Mouse (Mus musculus) liver, embryonic 13.5 days (tissue): ENCODE data around the gene Kansl2. TPM values are rescaled to one million over a fixed set of nuclear protein-coding genes. Genes with fewer than 3 reads are reported as not detected.

Experiments
- ATAC-seq: fragments of 200-750 bp; cut with Nextera tagmentation; 2 replicates; pipeline ENCODE4 v1.8.0; 2017; ENCODE audit warnings: low read depth, mild to moderate bottlenecking, moderate number of reproducible peaks, moderate library complexity
- DNase-seq: peaks from one replicate; pipeline ENCODE4 v3.0.0; 2022
- H3K27ac ChIP-seq: fragments of 300-500 bp; sonication (generic); 2 replicates; pipeline ENCODE4 v1.5.1; 2015; ENCODE audit warnings: moderate library complexity, mild to moderate bottlenecking, inconsistent platforms
- H3K27me3 ChIP-seq: fragments of 300-500 bp; sonication (generic); 2 replicates; pipeline ENCODE4 v1.6.1; 2015; ENCODE audit warnings: mild to moderate bottlenecking, inconsistent platforms
- H3K36me3 ChIP-seq: fragments of 300-500 bp; sonication (generic); 2 replicates; pipeline ENCODE4 v1.6.1; 2015; ENCODE audit warnings: mild to moderate bottlenecking, inconsistent platforms
- H3K4me1 ChIP-seq: fragments of 300-500 bp; sonication (generic); replicated peaks from 2 replicates; pipeline ENCODE4 v1.6.1; 2015; ENCODE audit warnings: inconsistent platforms
- H3K4me2 ChIP-seq: fragments of 300-500 bp; sonication (generic); 2 replicates; pipeline ENCODE4 v1.6.1; 2015; ENCODE audit warnings: inconsistent platforms, mild to moderate bottlenecking, moderate library complexity
- H3K4me3 ChIP-seq: fragments of 300-500 bp; sonication (generic); replicated peaks from 2 replicates; pipeline ENCODE4 v1.5.1; 2015; ENCODE audit warnings: mild to moderate bottlenecking, inconsistent platforms
- H3K9ac ChIP-seq: fragments of 300-500 bp; sonication (generic); 2 replicates; pipeline ENCODE4 v1.6.1; 2015; ENCODE audit warnings: mild to moderate bottlenecking, inconsistent platforms
- H3K9me3 ChIP-seq: fragments of 300-500 bp; sonication (generic); replicated peaks from 2 replicates; pipeline ENCODE4 v1.6.1; 2016; ENCODE audit warnings: inconsistent platforms
- WGBS: fragments of 180-500 bp; shearing (Covaris S2); methylation state at CpG from one replicate; pipeline ENCODE4 v1.1.7; 2015; ENCODE audit not compliant: insufficient replicate concordance; 5-methylcytosine and 5-hydroxymethylcytosine counted together
- polyA plus RNA-seq: library from polyadenylated mRNA; unstranded; fragments of >200 nt; fragmentation: Nextera tagmentation; extraction: Ambion mirVana; gene quantifications from 2 replicates; pipeline ENCODE4 v1.2.1, GENCODE M21; 2015

Kansl2 gene
- polyA plus RNA-seq, 1 experiment from 2014 or later: 49.7 TPM

DNA sequence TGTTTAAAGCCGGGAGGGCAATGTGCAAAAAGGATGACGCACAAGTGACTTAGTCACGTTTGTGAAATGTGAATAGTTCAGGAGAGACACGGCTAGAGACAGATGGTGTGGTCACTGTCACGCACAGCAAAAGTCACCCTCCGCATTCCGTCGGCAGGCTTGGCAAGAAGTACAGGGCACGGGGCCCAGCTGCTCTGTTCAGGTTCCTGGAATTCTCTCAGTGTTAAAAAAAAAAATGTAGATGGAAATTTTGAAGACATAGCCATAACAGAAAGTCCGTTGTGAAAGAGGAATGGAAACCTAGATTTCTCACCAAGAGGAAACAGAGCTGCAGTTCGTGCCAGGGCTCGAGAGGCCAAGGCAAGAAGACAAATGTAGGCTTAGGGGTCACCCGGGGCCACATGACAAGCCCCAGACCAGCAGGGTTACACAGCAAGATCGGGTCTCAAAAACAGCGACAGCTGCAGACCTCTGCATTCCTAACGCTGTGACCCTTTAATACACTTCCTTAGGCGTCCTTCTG, 21.2 kb downstream of the Kansl2 start:
- WGBS: 58% methylated on average over 17 of the region's 17 CpGs
- no peak for DNase-seq
- no peak for ATAC-seq
- no peak overlapping the region for H3K4me2 ChIP-seq
- peaks cover 6% of the 10 kb centered on the region for H3K36me3 ChIP-seq
- no peak overlapping the region for H3K9ac ChIP-seq
- no peak overlapping the region for H3K27ac ChIP-seq
- H3K27me3 ChIP-seq: no peaks in the 10 kb centered on the region
- H3K4me3 ChIP-seq: no peak overlapping the region
- peaks cover 25% of the 10 kb centered on the region for H3K4me1 ChIP-seq
- H3K9me3 ChIP-seq: no peaks in the 10 kb centered on the region

DNA sequence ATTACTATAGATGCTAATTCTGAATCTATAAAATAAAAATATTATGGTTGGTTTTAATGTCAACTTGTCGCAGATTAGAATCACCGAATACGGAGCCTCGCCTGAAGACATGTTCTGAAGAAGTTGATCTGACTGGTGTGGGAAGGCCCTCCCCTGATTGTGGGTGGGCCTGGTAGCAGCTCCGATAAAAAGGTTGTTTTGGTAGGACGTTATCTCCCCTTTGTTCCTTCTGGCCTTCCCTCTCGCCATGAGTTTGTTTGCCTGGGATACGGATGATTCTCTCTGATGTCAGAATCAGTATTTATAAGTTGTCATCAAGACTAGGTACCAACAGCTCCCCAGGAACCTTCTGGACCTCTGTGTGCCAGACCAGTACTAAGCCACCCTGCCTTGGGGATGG, 21.8 kb downstream of the Kansl2 start:
- H3K4me2 ChIP-seq: no peak overlapping the region
- no peak for ATAC-seq
- no peak overlapping the region for H3K4me3 ChIP-seq
- H3K27ac ChIP-seq: no peak overlapping the region
- WGBS: 36% methylated on average over 8 of the region's 8 CpGs
- H3K36me3 ChIP-seq: 0 out of 2 replicates have a peak, but pooled peaks cover 3% of the 10 kb centered on the region
- no peak for DNase-seq
- peaks cover 25% of the 10 kb centered on the region for H3K4me1 ChIP-seq
- no peak overlapping the region for H3K9ac ChIP-seq
- no peaks in the 10 kb centered on the region for H3K27me3 ChIP-seq
- H3K9me3 ChIP-seq: no peaks in the 10 kb centered on the region

DNA sequence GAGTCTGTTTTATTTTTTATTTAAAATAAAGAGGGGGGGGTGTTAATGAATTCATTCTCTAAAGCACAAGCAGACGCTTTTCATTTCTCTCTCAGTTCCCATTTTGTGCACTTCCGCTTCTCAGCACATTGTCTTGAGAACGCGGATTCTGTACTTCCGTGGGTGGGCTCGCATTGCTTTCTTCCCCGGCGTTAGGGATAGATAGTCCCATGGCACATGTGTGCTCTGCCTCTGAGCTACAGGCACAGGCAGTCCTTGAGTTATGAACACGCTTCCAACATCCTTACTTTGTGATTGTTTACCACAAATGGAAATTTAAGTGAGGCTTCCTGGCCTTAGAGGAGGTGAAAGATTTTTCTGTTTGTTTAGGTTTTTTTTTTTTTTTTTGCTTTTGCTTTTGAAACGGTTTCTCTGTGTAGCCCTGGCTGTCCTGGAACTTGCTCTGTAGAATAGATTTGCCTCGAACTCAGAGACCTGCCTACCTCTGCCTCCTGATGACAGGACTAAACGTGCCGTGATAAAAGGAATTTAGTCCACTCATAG, 22.6 kb downstream of the Kansl2 start:
- Histone ChIP-seq H3K4me2 (peak overlapping the region; percentile 58), H3K27me3 (no peaks in the 10 kb centered on the region), H3K4me3 (0 out of 2 replicates have a peak overlapping the region, but pooled peaks have one; percentile 37), H3K9ac (no peak overlapping the region), H3K4me1 (peaks cover 25% of the 10 kb centered on the region), H3K9me3 (no peaks in the 10 kb centered on the region), H3K27ac (peak overlapping the region; percentile 21; the same call in 1 of the 2 replicates), H3K36me3 (no peaks in the 10 kb centered on the region)
- WGBS: 45% methylated on average over 13 of the region's 13 CpGs
- ATAC-seq (no peak), DNase-seq (no peak)

DNA sequence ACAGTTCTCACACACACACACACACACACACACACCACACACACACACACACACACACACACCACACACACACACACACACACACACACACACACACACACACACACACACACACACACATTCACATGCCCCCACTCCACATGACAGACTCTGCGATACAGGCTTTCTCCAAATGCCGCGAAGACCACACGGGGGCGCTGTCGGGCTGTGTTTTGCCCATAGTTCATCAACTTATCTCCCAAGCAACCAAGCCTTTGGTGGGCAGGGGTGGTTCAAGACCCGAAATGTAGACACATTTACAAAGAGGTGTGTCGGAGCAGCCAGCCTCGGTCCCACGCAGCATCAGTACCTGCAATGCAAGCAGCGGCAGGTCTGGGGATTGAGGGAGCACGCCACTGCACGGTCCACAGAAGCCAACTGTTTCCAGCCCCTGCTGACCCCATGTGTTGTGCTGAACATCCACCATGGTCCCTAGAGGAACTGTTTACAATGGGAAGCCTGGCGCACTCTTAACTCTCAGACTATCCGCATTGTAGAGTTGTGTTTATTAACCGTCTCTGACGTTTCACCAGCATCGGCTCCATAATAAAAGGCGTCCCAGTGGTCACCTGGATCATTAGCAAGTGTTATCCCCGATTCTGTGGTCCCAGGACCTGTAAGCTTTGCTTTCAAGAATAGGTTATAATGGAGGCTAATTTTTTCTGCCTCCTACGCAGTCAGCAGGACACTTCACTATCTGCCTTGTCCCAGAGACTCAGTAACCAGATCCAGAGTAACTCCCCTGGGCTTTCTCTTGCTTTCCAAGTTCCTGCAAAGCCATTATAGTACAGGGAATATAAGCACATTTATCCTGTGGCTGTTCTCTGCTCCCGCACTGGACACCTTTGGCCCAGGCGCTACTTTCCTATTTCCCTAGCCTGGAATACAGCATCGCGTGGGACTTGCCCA, 23.4 kb downstream of the Kansl2 start:
- H3K9ac ChIP-seq: no peak overlapping the region
- peak; percentile 48 for ATAC-seq

DNA sequence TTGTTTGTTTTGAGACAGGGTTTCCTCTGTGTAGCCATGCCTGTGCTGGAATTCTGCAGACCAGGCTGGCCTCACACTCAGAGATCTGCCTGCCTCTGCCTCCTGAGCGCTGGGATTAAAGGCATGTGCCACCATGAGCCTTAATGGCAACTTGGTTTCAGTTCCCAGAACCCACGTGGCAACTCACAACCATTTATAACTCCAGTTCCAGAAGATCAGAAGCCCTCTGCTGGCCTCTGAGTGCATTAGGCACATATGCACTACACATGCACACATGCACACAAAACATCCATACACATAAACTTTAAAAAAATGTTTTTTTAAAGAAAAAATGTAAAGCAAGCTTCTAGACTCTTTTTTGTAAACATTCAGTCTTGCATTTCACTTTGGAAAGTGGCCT, 24.7 kb downstream of the Kansl2 start:
- H3K4me2 ChIP-seq: no peak overlapping the region
- H3K27ac ChIP-seq: no peak overlapping the region
- no peak overlapping the region for H3K4me3 ChIP-seq
- H3K4me1 ChIP-seq: peaks cover 25% of the 10 kb centered on the region
- H3K9me3 ChIP-seq: no peaks in the 10 kb centered on the region
- WGBS: 41% methylated on average over 2 of the region's 2 CpGs
- H3K36me3 ChIP-seq: no peaks in the 10 kb centered on the region
- DNase-seq: no peak
- ATAC-seq: no peak
- H3K27me3 ChIP-seq: no peaks in the 10 kb centered on the region
- no peak overlapping the region for H3K9ac ChIP-seq

More for the DNA sequence above, 23.4 kb downstream of the Kansl2 start:
- DNase-seq: peak; percentile 63
- no peaks in the 10 kb centered on the region for H3K36me3 ChIP-seq
- peak overlapping the region; percentile 14; the same call in 1 of the 2 replicates for H3K27ac ChIP-seq
- peaks cover 25% of the 10 kb centered on the region for H3K4me1 ChIP-seq
- H3K27me3 ChIP-seq: no peaks in the 10 kb centered on the region
- H3K4me2 ChIP-seq: peak overlapping the region; percentile 58
- H3K4me3 ChIP-seq: peak overlapping the region; percentile 37
- H3K9me3 ChIP-seq: no peaks in the 10 kb centered on the region
- 24% methylated on average over 25 of the region's 25 CpGs for WGBS

DNA sequence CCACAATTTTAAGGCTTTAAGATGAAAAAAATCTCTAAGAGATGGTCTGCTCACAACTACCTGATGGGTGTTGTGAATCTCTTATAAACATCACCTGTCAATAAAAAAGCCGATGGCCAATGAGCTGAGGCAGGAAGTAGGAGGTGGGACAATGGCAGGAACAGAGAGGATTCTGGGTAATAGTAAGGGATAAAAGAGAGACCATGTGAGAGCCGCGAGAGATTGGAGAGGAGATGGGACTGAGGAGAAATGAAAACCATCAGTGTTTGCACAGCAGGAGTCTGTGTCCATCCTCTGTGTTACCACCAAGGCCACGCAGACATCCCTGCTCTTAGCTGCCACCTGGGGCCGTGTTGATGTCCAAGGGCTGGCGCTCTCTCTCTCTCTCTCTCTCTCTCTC, 26.7 kb downstream of the Kansl2 start:
- H3K27ac ChIP-seq: no peak overlapping the region
- H3K4me3 ChIP-seq: no peak overlapping the region
- H3K36me3 ChIP-seq: no peaks in the 10 kb centered on the region
- no peak overlapping the region for H3K9ac ChIP-seq
- peaks cover 16% of the 10 kb centered on the region for H3K4me1 ChIP-seq
- WGBS: 76% methylated on average over 6 of the region's 6 CpGs
- DNase-seq: no peak
- H3K9me3 ChIP-seq: no peaks in the 10 kb centered on the region
- H3K4me2 ChIP-seq: no peak overlapping the region
- H3K27me3 ChIP-seq: 0 out of 2 replicates have a peak, but pooled peaks cover 5% of the 10 kb centered on the region
- no peak for ATAC-seq

GRCm38 (mm10) chr15:98506253-98506957, 27.7 kb downstream of the Kansl2 start:
- no peak overlapping the region for H3K27ac ChIP-seq
- H3K36me3 ChIP-seq: no peaks in the 10 kb centered on the region
- WGBS: 37% methylated on average over 9 of the region's 9 CpGs
- H3K9me3 ChIP-seq: no peaks in the 10 kb centered on the region
- H3K9ac ChIP-seq: no peak overlapping the region
- ATAC-seq: no peak
- H3K4me2 ChIP-seq: no peak overlapping the region
- H3K27me3 ChIP-seq: 0 out of 2 replicates have a peak, but pooled peaks cover 5% of the 10 kb centered on the region
- H3K4me3 ChIP-seq: no peak overlapping the region
- 0 out of 2 replicates have a peak, but pooled peaks cover 9% of the 10 kb centered on the region for H3K4me1 ChIP-seq
- DNase-seq: no peak

GRCm38 (mm10) chr15:98504514-98504913, 29.6 kb downstream of the Kansl2 start:
- DNase-seq (peak; percentile 50), ATAC-seq (no peak)
- Histone ChIP-seq H3K27me3 (0 out of 2 replicates have a peak, but pooled peaks cover 5% of the 10 kb centered on the region), H3K9me3 (no peaks in the 10 kb centered on the region), H3K27ac (no peak overlapping the region), H3K9ac (no peak overlapping the region), H3K36me3 (no peaks in the 10 kb centered on the region), H3K4me3 (no peak overlapping the region), H3K4me1 (no peaks in the 10 kb centered on the region), H3K4me2 (no peak overlapping the region)
- WGBS: 8% methylated on average over 18 of the region's 18 CpGs

DNA sequence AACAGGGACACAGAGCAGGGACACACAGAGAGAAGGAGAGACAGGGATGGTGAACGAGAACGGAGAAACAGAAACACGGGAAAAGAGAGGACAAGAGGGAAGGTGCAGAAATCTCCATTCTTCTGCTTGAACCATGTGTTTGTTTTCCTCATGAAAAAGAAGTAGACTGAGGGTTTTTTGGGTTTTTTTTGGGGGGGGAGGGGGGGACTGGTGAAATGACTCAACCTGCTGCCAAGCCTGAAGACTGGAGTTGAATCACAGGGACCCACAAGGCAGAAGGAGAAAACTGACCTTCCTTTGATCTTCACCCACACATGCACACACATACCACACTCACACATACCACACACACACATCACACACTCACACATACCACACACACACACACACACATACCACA, 30.7 kb downstream of the Kansl2 start:
- Histone ChIP-seq H3K27ac (no peak overlapping the region), H3K4me3 (no peak overlapping the region), H3K27me3 (0 out of 2 replicates have a peak, but pooled peaks cover 5% of the 10 kb centered on the region), H3K4me1 (no peaks in the 10 kb centered on the region), H3K9me3 (no peaks in the 10 kb centered on the region), H3K4me2 (no peak overlapping the region), H3K9ac (no peak overlapping the region), H3K36me3 (no peaks in the 10 kb centered on the region)
- DNase-seq (no peak), ATAC-seq (no peak)
- WGBS: 62% methylated on average over 3 of the region's 3 CpGs

GRCm38 (mm10) chr15:98497631-98498030, 36.4 kb downstream of the Kansl2 start:
- ATAC-seq: no peak
- 79% methylated on average over 17 of the region's 17 CpGs for WGBS
- H3K4me3 ChIP-seq: no peak overlapping the region

DNA sequence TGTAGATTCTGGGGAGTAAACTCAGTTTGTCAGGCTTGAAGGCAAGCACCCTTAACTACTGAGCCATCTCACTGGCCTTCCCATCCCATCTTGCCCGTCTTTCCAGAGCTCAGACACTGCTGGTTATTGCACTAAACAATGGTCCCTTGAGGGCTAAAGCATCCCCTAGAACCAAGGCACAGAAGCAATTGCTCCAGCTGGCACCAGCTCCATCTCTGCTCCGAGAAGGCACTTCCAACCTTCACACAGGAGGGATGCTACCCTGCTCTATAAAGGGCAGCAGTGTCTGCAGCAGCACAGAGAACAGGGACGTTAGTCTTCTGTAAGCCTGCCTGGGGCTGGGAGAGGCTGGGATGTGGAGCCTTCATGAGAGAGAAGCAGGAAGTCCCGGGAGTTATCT, 42.0 kb downstream of the Kansl2 start, which contains the start of gene Olfr279:
Gene Olfr279, plus strand, starts transcription at position 301 of the 400 bp plus-strand sequence.
- Histone ChIP-seq H3K27ac (no peak within 1 kb of the TSS), H3K9ac (no peak within 1 kb of the TSS), H3K36me3 (no peaks in the 10 kb centered on the region), H3K9me3 (no peaks in the 10 kb centered on the region), H3K4me1 (no peaks in the 10 kb centered on the region), H3K4me3 (no peak within 1 kb of the TSS), H3K4me2 (no peak within 1 kb of the TSS), H3K27me3 (no peaks in the 10 kb centered on the region)
- DNase-seq (no peak), ATAC-seq (no peak)
- 34% methylated on average over 4 of the region's 4 CpGs for WGBS

More at GRCm38 (mm10) chr15:98497631-98498030, 36.4 kb downstream of the Kansl2 start:
- Histone ChIP-seq H3K9ac (no peak overlapping the region), H3K4me2 (no peak overlapping the region), H3K36me3 (no peaks in the 10 kb centered on the region), H3K27me3 (0 out of 2 replicates have a peak, but pooled peaks cover under 1% of the 10 kb centered on the region), H3K4me1 (no peaks in the 10 kb centered on the region), H3K9me3 (no peaks in the 10 kb centered on the region), H3K27ac (no peak overlapping the region)
- DNase-seq: no peak
